Mouse (Mus musculus) monocyte, adult 5-6 weeks (primary cell): ENCODE measurements at regions not wholly inside any gene's neighbourhood (a gene's known extent, or its start where the extent isn't known, plus 50 kb on each side); places are given as distances from the start of the nearest gene placed in this dataset.
A peak's percentile ranks its signal among the peaks of the same experiment; 100 is the strongest.

ENCODE experiments used
- ATAC-seq: fragments of 153-309, 156-312 bp; replicated peaks from 2 replicates; pipeline ENCODE4 v1.8.0; 2017; ENCODE audit warnings: mild to moderate bottlenecking; ENCODE audit not compliant: low TSS enrichment, insufficient number of reproducible peaks, severe bottlenecking, poor library complexity, low FRiP score

GRCm38 (mm10) chr9:50395543-50395942, 50.8 kb upstream of the Rpl10-ps3 start:
- no peak for ATAC-seq

- ATAC-seq = no peak
Measured at GRCm38 (mm10) chr9:50396051-50396450, 51.3 kb upstream of the Rpl10-ps3 start.

GRCm38 (mm10) chr9:50408396-50408795, 63.6 kb upstream of the Rpl10-ps3 start:
- ATAC-seq = no peak

- ATAC-seq = no peak
Measured at GRCm38 (mm10) chr9:50408845-50409244, 64.1 kb upstream of the Rpl10-ps3 start.

GRCm38 (mm10) chr9:50412986-50413385, 68.2 kb upstream of the Rpl10-ps3 start:
- ATAC-seq = no peak

GRCm38 (mm10) chr9:50413514-50414335, 69.0 kb upstream of the Rpl10-ps3 start:
- no peak for ATAC-seq

- ATAC-seq = no peak
Measured at GRCm38 (mm10) chr9:50414796-50415340, 70.1 kb upstream of the Rpl10-ps3 start.

- 0 out of 2 replicates have a peak, but pooled peaks have one; percentile 31 for ATAC-seq
Measured at GRCm38 (mm10) chr9:50416677-50417076, 71.9 kb upstream of the Rpl10-ps3 start.

GRCm38 (mm10) chr9:50421061-50421460, 73.3 kb upstream of the Plet1 start:
- ATAC-seq = no peak

- ATAC-seq = no peak
Measured at GRCm38 (mm10) chr9:50421572-50422285, 72.6 kb upstream of the Plet1 start.

- ATAC-seq = peak; percentile 38; the same call in 1 of the 2 replicates
Measured at GRCm38 (mm10) chr9:50425866-50426495, 68.3 kb upstream of the Plet1 start.

GRCm38 (mm10) chr9:50430147-50430546, 64.2 kb upstream of the Plet1 start:
- ATAC-seq = no peak

- no peak for ATAC-seq
Measured at GRCm38 (mm10) chr9:50433525-50433924, 60.8 kb upstream of the Plet1 start.

GRCm38 (mm10) chr9:50433978-50434377, 60.3 kb upstream of the Plet1 start:
- no peak for ATAC-seq

- ATAC-seq = peak; percentile 48; the same call in 1 of the 2 replicates
Measured at GRCm38 (mm10) chr9:50437830-50438722, 56.2 kb upstream of the Plet1 start.

- no peak for ATAC-seq
Measured at GRCm38 (mm10) chr9:50438738-50439137, 55.6 kb upstream of the Plet1 start.

- no peak for ATAC-seq
Measured at GRCm38 (mm10) chr9:50440222-50440621, 54.1 kb upstream of the Plet1 start.

GRCm38 (mm10) chr9:50440689-50441088, 53.6 kb upstream of the Plet1 start:
- ATAC-seq = no peak
